Mouse (Mus musculus): ENCODE data around the gene Rcn3. TPM values are rescaled to one million over a fixed set of nuclear protein-coding genes. Genes with fewer than 3 reads are reported as not detected.

Rcn3 gene
- total RNA-seq, 2 experiments from 2014 or later = 7.2 to 20.2 TPM

DNA sequence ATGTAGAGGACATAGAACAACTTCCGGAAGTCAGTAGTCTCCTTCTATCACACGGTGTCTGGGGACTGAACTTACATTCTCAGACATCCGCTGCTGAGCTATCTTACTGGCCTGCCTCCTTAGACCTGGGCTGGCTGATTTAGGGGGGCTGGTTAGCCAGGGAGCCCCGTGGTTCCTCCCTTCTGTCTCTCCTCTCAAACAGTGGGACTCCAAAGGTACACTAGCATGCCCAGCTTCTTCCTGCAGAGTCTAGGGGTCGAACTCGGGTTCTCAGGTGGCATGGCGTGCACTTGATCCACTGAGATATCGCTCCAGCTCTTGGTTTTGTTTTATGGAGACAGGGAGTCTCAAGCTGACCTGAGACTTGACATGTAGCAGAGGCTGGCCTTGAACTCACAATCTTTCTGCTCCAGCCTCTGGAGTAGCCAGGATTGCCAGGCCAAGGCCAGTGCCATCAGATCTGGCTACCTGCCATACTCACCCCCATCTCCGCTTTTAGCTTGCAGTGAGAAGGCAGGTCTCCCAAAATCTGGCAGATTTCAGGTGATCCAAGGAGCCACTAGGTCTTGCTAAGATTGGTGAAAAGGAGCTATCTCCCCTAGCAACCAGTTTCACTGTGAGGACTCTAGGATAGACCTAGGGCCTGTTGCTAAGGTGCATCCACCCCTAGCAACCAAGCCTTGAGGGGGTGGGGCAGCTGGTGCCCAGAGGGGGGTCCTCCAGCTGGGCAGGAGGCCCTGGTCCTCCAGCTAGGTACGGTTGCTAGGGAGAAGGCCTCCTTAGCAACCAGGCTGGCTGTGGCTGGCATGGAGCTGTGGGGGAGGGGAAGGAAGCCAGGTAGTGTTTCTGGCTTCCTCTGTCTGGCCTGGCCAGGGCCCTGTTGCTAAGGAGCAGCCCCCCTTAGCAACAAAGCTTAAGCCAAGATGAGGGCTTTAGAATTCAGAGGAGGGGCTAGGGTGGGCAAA is 33.1 kb downstream of the Rcn3 start:
- no peak for TF ChIP-seq CTCF (IDR thresholded peaks at IDR 0.05)
- Histone ChIP-seq H3K27ac (no peak overlapping the region), H3K4me3 (no peak overlapping the region)
- DNase-seq = no peak
- intact Hi-C loops (cut with DNase I) = no loop called here

DNA sequence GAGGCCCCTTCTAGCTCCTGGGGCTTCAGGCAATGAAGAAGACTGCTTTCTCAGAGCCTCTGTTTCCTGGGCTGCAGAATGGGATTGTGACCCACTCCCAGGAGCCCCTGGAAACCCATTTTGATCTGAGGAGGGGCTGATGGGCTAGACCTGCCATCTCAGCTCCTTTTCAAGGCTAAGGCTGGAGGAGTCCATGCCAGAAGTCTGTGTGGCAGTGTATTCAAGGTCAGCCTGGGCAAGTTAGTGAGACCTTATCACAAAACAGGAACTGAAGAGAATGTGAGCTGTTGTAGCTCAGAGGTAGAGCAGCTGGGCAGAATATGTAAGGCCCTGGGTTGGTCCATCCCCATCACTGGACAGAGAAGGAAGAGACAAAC is 35.1 kb downstream of the Rcn3 start:
- DNase-seq = no peak
- intact Hi-C loops (cut with DNase I) = no loop called here
- TF ChIP-seq CTCF (IDR thresholded peaks at IDR 0.05) = no peak
- H3K27ac ChIP-seq = no peak overlapping the region
- no peak overlapping the region for H3K4me3 ChIP-seq

DNA sequence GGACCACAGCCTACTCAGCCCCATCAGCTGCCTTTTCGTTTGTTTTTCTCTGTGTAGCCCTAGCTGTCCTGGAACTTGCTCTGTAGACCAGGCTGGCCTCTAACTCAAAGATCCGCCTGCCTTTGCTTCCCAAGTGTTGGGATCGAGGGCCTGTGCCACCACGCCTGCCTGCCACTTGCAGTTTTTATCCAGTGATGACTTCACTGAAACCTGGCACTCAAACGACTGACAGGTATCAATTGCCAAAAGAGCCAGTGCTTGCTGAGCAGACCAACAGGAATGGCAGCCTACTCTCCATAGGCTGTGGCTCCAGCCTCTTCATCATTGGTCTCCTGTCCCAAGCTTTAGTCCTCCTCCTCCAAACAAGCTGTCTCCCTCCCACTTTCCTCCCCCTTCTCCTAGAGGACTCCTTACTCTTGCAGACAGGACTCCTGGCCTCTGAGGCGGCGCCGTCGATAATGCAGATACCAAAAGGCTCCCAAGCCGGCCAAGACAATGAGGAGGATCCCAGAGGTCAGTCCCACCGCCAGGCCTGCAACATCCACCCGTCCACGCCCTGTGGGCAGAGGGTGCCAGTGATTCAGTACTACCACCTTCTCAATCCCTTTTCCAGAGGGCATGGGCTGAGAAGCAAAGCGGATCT is 35.6 kb downstream of the Rcn3 start:
- DNase-seq = no peak
- no peak for TF ChIP-seq CTCF (IDR thresholded peaks at IDR 0.05)
- intact Hi-C loops (cut with DNase I) = no loop called here
- Histone ChIP-seq H3K27ac (no peak overlapping the region), H3K4me3 (no peak overlapping the region)

DNA sequence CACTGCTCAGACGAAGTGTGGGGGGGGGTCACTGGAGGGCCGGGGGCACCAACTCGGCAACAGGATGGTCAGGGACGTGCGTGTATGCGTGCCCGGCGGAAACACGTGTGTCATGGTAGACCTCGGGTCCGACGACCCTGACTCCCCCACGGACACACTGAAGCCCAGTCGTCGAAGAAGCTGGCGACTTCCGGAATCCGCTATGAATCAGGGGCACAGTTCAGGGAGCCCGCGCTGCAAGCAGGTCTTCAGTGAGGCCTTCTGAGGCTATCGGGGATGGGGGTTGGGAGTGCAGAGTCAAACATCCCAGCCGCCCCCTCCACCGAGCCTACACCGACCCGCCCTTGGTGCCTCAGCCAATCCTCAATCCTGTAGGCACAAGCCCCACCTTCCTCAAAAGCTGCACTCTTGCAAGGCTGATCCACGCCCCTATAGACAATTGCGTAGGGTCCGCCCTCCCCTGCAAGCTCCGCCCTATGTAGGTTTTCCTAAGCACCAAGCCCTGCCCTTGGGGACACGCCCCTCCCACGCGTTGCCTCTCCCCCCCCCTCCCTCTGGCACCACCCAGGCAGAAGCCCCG is 38.0 kb downstream of the Rcn3 start:
- no peak for TF ChIP-seq CTCF (IDR thresholded peaks at IDR 0.05)
- DNase-seq = peak; percentile 94
- Histone ChIP-seq H3K27ac (peak overlapping the region; percentile 97), H3K4me3 (peak overlapping the region; percentile 77)
- intact Hi-C loops (cut with DNase I) = loop anchor here (2.0 kb wide), 1 partner anchor 35 kb away; no protein-coding TSS in a partner anchor

DNA sequence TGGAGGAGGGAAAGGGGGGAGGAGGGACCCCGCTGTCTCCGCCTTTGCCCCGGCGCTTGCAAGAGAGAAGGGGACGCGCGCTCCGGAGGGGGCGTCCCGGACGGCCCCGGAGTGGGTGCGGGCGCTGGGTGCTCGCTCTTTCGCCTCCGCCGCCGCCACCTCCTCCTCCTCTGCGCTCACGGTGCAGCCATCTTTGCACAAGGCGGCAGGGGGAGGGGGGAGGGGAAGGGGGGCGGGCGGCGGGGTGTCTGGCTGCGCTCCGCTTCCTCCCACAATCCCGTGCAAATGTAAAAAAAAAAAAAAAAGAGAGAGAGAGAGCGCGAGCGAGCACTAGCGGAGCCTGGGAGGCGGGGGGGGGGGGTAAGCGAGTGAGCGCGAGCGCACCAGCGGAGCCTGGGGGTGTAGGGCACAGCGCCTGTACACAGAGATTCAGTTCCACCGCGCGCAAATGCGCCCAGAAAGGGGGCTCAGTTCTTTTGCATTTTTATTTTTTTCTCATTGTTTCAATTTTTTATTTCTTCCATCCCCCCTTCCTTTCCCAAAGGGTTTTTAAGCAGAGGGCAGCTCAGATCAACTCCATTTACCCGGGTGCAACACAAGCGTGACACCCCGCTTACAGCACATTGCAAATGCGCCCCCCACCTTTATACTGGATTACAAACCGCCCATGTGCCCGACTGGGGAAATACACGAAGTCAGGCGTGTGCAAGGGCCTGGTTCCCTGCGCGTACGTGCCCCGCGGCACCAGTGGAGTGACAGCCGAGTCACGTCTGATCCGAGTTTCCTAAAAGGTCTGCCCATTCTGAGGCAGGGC is 38.7 kb downstream of the Rcn3 start:
- intact Hi-C loops (cut with DNase I) = loop anchor here (2.0 kb wide), 1 partner anchor 35 kb away; no protein-coding TSS in a partner anchor
- 0 out of 2 replicates have a peak, but pooled peaks have one; percentile 0 for TF ChIP-seq CTCF (IDR thresholded peaks at IDR 0.05)
- Histone ChIP-seq H3K4me3 (peak overlapping the region; percentile 77), H3K27ac (peak overlapping the region; percentile 97)
- DNase-seq = peak; percentile 84

DNA sequence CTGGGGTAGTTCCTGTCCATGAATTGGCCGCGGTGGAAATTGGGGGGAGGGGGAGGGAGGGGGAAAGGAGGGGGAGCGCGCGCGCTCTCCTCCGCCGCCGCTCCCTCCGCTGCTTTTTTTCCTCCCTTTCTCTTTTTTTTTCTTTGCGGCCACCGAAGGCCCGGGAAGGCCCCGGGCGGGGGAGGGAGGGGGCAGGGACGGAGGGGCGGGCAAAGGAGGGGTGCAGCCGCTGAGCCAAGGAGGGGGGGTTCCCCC is 39.2 kb downstream of the Rcn3 start, which contains the start of gene Prr12:
Gene Prr12, minus strand, starts transcription at position 20 of the 255 bp plus-strand sequence.
- intact Hi-C loops (cut with DNase I) = loop anchor here (2.0 kb wide), 1 partner anchor 34 kb away; no protein-coding TSS in a partner anchor
- Histone ChIP-seq H3K4me3 (peak within 1 kb of the TSS; percentile 77), H3K27ac (peak within 1 kb of the TSS; percentile 97)
- TF ChIP-seq CTCF (IDR thresholded peaks at IDR 0.05) = no peak
- no peak for DNase-seq

DNA sequence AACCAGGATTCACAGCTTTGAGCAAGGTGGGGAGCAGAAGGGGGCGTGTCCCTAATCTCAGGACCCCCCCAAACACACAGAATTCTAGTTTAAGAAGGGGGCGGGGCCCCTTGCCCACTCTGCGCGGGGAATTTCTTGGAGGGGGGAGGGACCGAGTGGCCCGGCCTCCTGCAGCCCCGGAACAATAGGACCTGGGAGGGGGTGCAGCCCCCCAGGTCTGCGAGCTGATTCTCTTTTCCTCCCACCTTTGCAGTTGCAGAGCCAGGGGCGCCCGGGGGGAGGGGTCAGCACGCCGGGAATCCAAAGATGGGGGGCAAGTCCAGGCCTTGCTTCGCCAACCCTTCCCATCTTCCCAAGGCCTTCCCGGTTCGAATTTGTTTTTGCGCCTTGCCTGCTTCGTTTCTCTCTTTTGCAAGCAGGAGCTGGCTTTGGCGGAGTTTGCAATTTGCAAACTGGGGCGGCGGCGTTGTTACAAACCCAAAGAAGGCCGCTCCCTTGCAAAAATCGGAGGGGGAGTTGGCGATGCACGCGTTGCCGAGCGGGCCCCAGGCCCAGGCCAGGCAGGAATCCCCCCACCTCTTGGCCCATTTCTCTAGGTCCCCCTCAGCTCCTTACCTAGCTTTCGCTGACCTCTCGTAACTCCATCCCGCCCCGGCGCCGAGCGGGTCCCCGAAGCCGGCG is 39.7 kb downstream of the Rcn3 start:
- no peak for TF ChIP-seq CTCF (IDR thresholded peaks at IDR 0.05)
- Histone ChIP-seq H3K4me3 (peak overlapping the region; percentile 77), H3K27ac (peak overlapping the region; percentile 97)
- no peak for DNase-seq
- intact Hi-C loops (cut with DNase I) = loop anchor here (2.0 kb wide), 1 partner anchor 34 kb away; no protein-coding TSS in a partner anchor

DNA sequence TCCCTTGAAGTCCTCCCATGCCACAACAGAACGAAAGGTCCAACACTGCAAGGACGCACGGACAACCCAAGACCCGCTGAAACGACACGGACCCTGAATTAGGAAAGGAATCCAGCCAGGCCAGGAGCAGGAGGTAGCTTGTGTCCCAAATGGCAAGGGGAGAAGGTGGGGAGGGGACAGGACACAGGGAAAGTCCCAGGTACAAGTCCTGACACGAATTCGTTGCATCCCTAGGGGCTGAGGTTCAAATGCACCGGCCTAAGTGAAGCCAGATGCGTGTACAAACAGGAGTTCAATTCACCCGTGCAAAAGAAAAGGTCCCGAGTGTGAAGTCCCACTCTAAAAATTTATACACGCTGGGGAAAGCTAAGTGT is 40.4 kb downstream of the Rcn3 start:
- Histone ChIP-seq H3K4me3 (peak overlapping the region; percentile 77), H3K27ac (peak overlapping the region; percentile 97)
- no peak for DNase-seq
- no peak for TF ChIP-seq CTCF (IDR thresholded peaks at IDR 0.05)
- intact Hi-C loops (cut with DNase I) = no loop called here

DNA sequence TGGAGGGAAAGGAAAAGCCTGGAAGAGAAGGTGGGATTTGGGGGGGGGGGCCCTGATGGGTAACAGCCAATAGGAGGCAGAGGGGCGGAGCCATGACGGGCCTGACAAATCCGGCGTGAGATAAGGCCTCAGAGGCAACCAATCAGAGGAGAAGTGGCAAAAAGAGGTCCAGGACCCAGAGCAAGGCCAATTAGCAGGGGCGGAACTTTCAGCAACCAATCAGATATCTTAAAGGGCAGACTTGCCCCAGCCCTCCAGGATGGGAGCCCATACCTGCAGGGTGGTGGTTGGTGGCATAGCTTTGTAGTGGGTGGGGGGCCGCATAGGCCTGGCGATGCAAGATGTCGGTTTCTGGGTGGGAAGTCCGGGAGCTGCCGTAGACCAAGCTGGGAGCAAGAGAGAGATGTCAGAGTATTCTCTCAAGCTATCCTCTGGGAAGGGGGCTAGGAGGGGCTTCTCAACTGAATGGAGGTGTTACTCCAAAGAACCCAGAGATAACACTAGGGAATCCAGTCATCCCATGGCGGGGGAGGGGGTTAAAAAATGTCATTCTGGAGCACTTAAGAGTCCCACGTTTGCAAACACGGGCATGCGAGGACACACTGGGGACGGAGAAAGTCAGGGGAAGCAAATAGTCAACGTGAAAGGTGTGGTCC is 40.9 kb downstream of the Rcn3 start:
- peak; percentile 83 for DNase-seq
- intact Hi-C loops (cut with DNase I) = no loop called here
- Histone ChIP-seq H3K27ac (peak overlapping the region; percentile 97), H3K4me3 (peak overlapping the region; percentile 77)
- TF ChIP-seq CTCF (IDR thresholded peaks at IDR 0.05) = no peak

DNA sequence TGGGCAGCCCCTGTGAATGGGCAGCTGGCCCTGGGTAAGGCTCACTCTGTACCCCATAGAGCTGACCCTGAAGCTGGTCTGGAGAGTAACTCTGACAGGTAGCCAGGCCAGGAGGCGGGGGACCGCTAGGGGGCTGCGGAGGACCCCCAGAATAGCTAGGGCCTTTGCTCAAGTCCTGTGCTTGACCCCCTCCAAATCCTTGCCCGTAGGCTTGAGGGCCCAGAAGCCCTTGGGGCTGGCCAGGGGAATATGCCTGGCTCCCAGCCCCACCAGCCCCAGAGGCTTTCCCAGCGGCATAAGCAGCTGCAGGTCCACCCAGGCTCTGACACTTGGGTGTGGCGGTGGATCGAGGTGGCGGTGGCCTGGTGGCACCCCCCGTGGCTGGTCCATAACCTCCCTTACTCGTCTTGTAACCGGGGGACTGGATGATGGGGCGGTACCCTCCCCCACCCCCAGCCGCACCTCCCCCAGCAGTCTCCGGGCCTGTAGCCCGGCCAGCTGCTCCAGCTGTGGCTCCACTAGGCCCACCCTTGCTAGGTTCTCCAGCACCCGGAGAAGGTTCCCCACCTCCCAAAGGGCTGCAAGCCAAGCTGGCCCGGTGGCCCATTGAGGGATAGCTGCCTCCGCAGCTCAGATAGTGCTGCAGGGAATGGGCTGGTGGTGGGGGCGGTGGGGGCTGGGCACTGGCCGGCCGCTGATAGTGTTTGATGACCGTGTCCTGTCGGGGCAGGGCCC is 42.9 kb downstream of the Rcn3 start:
- intact Hi-C loops (cut with DNase I) = no loop called here
- DNase-seq = peak; percentile 69
- TF ChIP-seq CTCF (IDR thresholded peaks at IDR 0.05) = no peak

More for the DNA sequence above, 42.9 kb downstream of the Rcn3 start:
- Histone ChIP-seq H3K4me3 (no peak overlapping the region), H3K27ac (peak overlapping the region; percentile 20)
